Mouse (Mus musculus) forebrain, embryonic 13.5 days (tissue): ENCODE results near the gene G6pc. TPM values are rescaled to one million over a fixed set of nuclear protein-coding genes. Genes with fewer than 3 reads are reported as not detected.

Experiments used
- ATAC-seq: fragments of 200-750 bp; cut with Nextera tagmentation; 2 replicates; pipeline ENCODE4 v1.8.0; 2017
- H3K27ac ChIP-seq: fragments of 300-500 bp; sonication (generic); 2 replicates; pipeline ENCODE4 v1.5.1; 2015; ENCODE audit warnings: inconsistent platforms, mild to moderate bottlenecking, moderate library complexity
- H3K27me3 ChIP-seq: fragments of 300-500 bp; sonication (generic); 2 replicates; pipeline ENCODE4 v1.6.1; 2015; ENCODE audit warnings: mild to moderate bottlenecking, inconsistent platforms
- H3K36me3 ChIP-seq: fragments of 300-500 bp; sonication (generic); 2 replicates; pipeline ENCODE4 v1.6.1; 2015; ENCODE audit warnings: mild to moderate bottlenecking, inconsistent platforms; ENCODE audit not compliant: poor library complexity, severe bottlenecking
- H3K4me1 ChIP-seq: fragments of 300-500 bp; sonication (generic); 2 replicates; pipeline ENCODE4 v1.6.1; 2015; ENCODE audit warnings: inconsistent platforms
- H3K4me2 ChIP-seq: fragments of 300-500 bp; sonication (generic); 2 replicates; pipeline ENCODE4 v1.6.1; 2015; ENCODE audit warnings: inconsistent platforms, mild to moderate bottlenecking, moderate library complexity
- H3K4me3 ChIP-seq: fragments of 300-500 bp; sonication (generic); 2 replicates; pipeline ENCODE4 v1.5.1; 2015; ENCODE audit warnings: mild to moderate bottlenecking, inconsistent platforms
- H3K9ac ChIP-seq: fragments of 300-500 bp; sonication (generic); 2 replicates; pipeline ENCODE4 v1.6.1; 2015; ENCODE audit warnings: mild to moderate bottlenecking, inconsistent platforms
- H3K9me3 ChIP-seq: fragments of 300-500 bp; sonication (generic); replicated peaks from 2 replicates; pipeline ENCODE4 v1.6.1; 2016; ENCODE audit warnings: inconsistent platforms
- WGBS: fragments of 180-500 bp; shearing (Covaris S2); methylation state at CpG from one replicate; pipeline ENCODE4 v1.1.7; 2015; 5-methylcytosine and 5-hydroxymethylcytosine counted together
- microRNA-seq: library from miRNA; unstranded; fragments of <30 nt; microRNA quantifications from one replicate; pipeline ENCODE4, GENCODE M21; 2016
- polyA plus RNA-seq: library from polyadenylated mRNA; unstranded; fragments of >200 nt; fragmentation: Nextera tagmentation; extraction: Ambion mirVana; gene quantifications from 2 replicates; pipeline ENCODE4 v1.2.1, GENCODE M21; 2015

G6pc gene
- polyA plus RNA-seq, 1 experiment from 2014 or later, result not detected

DNA sequence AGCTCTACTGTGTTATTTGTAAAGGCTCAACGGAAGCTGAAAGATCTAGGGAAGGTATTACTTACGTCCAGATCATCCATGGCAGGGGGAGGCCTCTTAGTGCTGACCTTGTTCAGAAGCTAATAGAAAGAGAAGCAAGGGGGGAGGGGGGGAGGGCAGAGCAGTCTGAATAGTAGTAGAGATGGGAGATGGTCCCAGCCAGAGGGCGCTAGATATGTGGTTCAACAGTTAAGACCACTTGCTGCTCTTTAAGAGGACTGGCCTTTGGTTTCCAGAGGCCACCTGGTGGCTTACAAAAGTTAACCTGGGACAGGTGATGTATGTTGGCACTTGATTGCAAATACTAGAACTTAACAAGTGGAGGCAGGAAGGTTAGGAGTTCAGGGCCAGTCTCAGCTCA, 52.2 kb downstream of the G6pc start:
- WGBS, result 15% methylated on average over 3 of the region's 3 CpGs

GRCm38 (mm10) chr11:101420148-101420547, 52.8 kb downstream of the G6pc start:
- Histone ChIP-seq H3K27ac (no peak overlapping the region), H3K9me3 (no peaks in the 10 kb centered on the region), H3K27me3 (peaks cover 4% of the 10 kb centered on the region), H3K4me3 (no peak overlapping the region), H3K36me3 (no peaks in the 10 kb centered on the region), H3K9ac (no peak overlapping the region), H3K4me1 (peaks cover 16% of the 10 kb centered on the region), H3K4me2 (no peak overlapping the region)
- ATAC-seq, result no peak
- WGBS, result 90% methylated on average over 5 of the region's 5 CpGs

More for the DNA sequence above, 52.2 kb downstream of the G6pc start:
- Histone ChIP-seq H3K4me2 (no peak overlapping the region), H3K4me1 (peaks cover 16% of the 10 kb centered on the region), H3K36me3 (no peaks in the 10 kb centered on the region), H3K27ac (no peak overlapping the region), H3K9ac (no peak overlapping the region), H3K27me3 (peaks cover 4% of the 10 kb centered on the region), H3K9me3 (no peaks in the 10 kb centered on the region), H3K4me3 (no peak overlapping the region)
- ATAC-seq, result no peak

- peaks cover 4% of the 10 kb centered on the region for H3K27me3 ChIP-seq
- peak within 1 kb of the TSS; percentile 99 for H3K4me3 ChIP-seq
- H3K9me3 ChIP-seq, result no peaks in the 10 kb centered on the region
- peak within 1 kb of the TSS; percentile 96 for H3K4me2 ChIP-seq
- H3K36me3 ChIP-seq, result peaks cover 1% of the 10 kb centered on the region
- ATAC-seq, result no peak; the same call in 1 of the 2 replicates
- peaks cover 25% of the 10 kb centered on the region for H3K4me1 ChIP-seq
- WGBS, result 6% methylated on average over 23 of the region's 23 CpGs
- H3K9ac ChIP-seq, result peak within 1 kb of the TSS; percentile 91
- peak within 1 kb of the TSS; percentile 84 for H3K27ac ChIP-seq
Observed at GRCm38 (mm10) chr11:101424105-101424851, 56.9 kb downstream of the G6pc start, which contains the start of gene Gm27029. Gene Gm27029, minus strand, starts transcription at chr11:101424796.

GRCm38 (mm10) chr11:101424925-101425813, 57.8 kb downstream of the G6pc start, which contains the start of the genes Rundc1 and Ptges3l:
Gene Rundc1, plus strand, starts transcription at chr11:101425085.
Gene Ptges3l, minus strand, starts transcription at chr11:101425333.
- H3K9me3 ChIP-seq, result no peaks in the 10 kb centered on the region
- 1% methylated on average over 80 of the region's 81 CpGs for WGBS

DNA sequence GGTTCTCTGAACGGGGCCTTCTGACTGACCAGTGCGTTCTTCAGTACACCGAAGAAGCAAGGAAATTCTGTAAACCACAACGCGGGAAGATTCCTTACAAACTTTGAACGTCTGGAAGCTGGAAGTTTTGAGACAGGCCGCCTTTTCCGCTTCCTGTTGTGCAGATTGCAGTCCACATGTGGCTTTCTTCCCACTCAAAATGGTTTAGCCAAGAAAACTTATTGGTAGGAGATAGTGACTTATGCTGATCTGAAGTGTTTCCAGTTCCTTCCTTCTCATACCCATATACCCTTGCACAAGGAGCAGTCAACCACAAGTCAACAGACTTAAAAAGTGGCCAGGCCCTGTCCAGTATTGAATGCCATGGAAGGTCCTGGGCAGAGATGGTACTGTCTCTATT, 58.8 kb downstream of the G6pc start:
- 69% methylated on average over 8 of the region's 8 CpGs for WGBS
- Histone ChIP-seq H3K4me1 (peaks cover 25% of the 10 kb centered on the region), H3K9me3 (no peaks in the 10 kb centered on the region), H3K9ac (peak overlapping the region; percentile 91), H3K27me3 (peaks cover 4% of the 10 kb centered on the region), H3K4me3 (peak overlapping the region; percentile 99), H3K4me2 (peak overlapping the region; percentile 96), H3K27ac (no peak overlapping the region), H3K36me3 (peaks cover 20% of the 10 kb centered on the region)
- no peak for ATAC-seq

More at GRCm38 (mm10) chr11:101424925-101425813, 57.8 kb downstream of the G6pc start, which contains the start of the genes Rundc1 and Ptges3l:
- H3K4me2 ChIP-seq, result peak within 1 kb of the TSS; percentile 96
- H3K27me3 ChIP-seq, result peaks cover 4% of the 10 kb centered on the region
- peak within 1 kb of the TSS; percentile 91 for H3K9ac ChIP-seq
- peak within 1 kb of the TSS; percentile 99 for H3K4me3 ChIP-seq
- peaks cover 25% of the 10 kb centered on the region for H3K4me1 ChIP-seq
- ATAC-seq, result peak; percentile 97
- peaks cover 10% of the 10 kb centered on the region for H3K36me3 ChIP-seq
- H3K27ac ChIP-seq, result peak within 1 kb of the TSS; percentile 84

Small RNAs within 50 kb of the gene (microRNA-seq; reads per million reads assigned to microRNA genes)
- gene Gm25593 (not detected), gene Mir6929 (not detected)

Other genes with a start within 250 kb of the G6pc start
- gene Retreg3, start 247.7 kb upstream of the G6pc start, polyA plus RNA-seq, result 18.6 and 20.8 TPM in 2 replicates
- gene Tubg1, start 247.6 kb upstream of the G6pc start, polyA plus RNA-seq, result 108 and 112 TPM in 2 replicates
- 14.6 and 16.4 TPM in 2 replicates for gene Tubg2, start 211.7 kb upstream of the G6pc start, polyA plus RNA-seq
- 0.36 and 0.42 TPM in 2 replicates for gene Cntnap1, start 197.0 kb upstream of the G6pc start, polyA plus RNA-seq
- gene Plekhh3, start 196.2 kb upstream of the G6pc start, polyA plus RNA-seq, result 4.5 and 6.4 TPM in 2 replicates
- 0.10 TPM in 1 of 2 replicates, not detected in the other for gene Ccr10, start 192.1 kb upstream of the G6pc start, polyA plus RNA-seq
- gene Ezh1, start 141.1 kb upstream of the G6pc start, polyA plus RNA-seq, result 12.1 and 13.8 TPM in 2 replicates
- gene Ramp2, start 121.5 kb upstream of the G6pc start, polyA plus RNA-seq, result 43.9 and 55.3 TPM in 2 replicates
- 92.6 and 109 TPM in 2 replicates for gene Vps25, start 113.9 kb upstream of the G6pc start, polyA plus RNA-seq
- gene Wnk4, start 107.0 kb upstream of the G6pc start, polyA plus RNA-seq, result 4.4 and 4.5 TPM in 2 replicates
- 1.2 and 1.9 TPM in 2 replicates for gene Cntd1, start 88.5 kb upstream of the G6pc start, polyA plus RNA-seq
- gene Coa3, start 88.4 kb upstream of the G6pc start, polyA plus RNA-seq, result 190 and 203 TPM in 2 replicates
- gene Becn1, start 65.3 kb upstream of the G6pc start, polyA plus RNA-seq, result 164 and 175 TPM in 2 replicates
- gene Psme3, start 51.3 kb upstream of the G6pc start, polyA plus RNA-seq, result 144 and 145 TPM in 2 replicates
- 1.7 and 2.2 TPM in 2 replicates for gene Aoc2, start 42.5 kb upstream of the G6pc start, polyA plus RNA-seq
- not detected in 2 replicates for gene Aoc3, start 37.0 kb upstream of the G6pc start, polyA plus RNA-seq
- gene Aarsd1, start 50.1 kb downstream of the G6pc start, polyA plus RNA-seq, result 101 and 113 TPM in 2 replicates
- gene Gm27029, start 57.2 kb downstream of the G6pc start, polyA plus RNA-seq, result 7.6 and 8.0 TPM in 2 replicates
- gene Rundc1, start 57.5 kb downstream of the G6pc start, polyA plus RNA-seq, result 24.2 and 26.3 TPM in 2 replicates
- gene Ptges3l, start 57.8 kb downstream of the G6pc start, polyA plus RNA-seq, result 1.2 TPM in 2 replicates
- gene Rpl27, start 74.7 kb downstream of the G6pc start, polyA plus RNA-seq, result 338 and 387 TPM in 2 replicates
- 2.3 and 2.5 TPM in 2 replicates for gene Ifi35, start 80.8 kb downstream of the G6pc start, polyA plus RNA-seq
- 155 and 197 TPM in 2 replicates for gene Rnd2, start 97.4 kb downstream of the G6pc start, polyA plus RNA-seq
- gene Vat1, start 98.7 kb downstream of the G6pc start, polyA plus RNA-seq, result 61.3 and 67.0 TPM in 2 replicates
- 11.3 and 12.5 TPM in 2 replicates for gene Brca1, start 184.4 kb downstream of the G6pc start, polyA plus RNA-seq
- 104 and 117 TPM in 2 replicates for gene Nbr1, start 184.6 kb downstream of the G6pc start, polyA plus RNA-seq
- gene Tmem106a, start 214.7 kb downstream of the G6pc start, polyA plus RNA-seq, result 1.1 and 1.3 TPM in 2 replicates
- gene Gm11634, start 231.7 kb downstream of the G6pc start, polyA plus RNA-seq, result not detected in 2 replicates